Mouse (Mus musculus) spleen, postnatal 14 days (tissue): ENCODE measurements around the gene Ins2.

Source experiments
- DNase-seq, 2 experiments: peaks; one replicate each; pipeline ENCODE4 v3.0.0; 2021 to 2022; ENCODE audit warnings: low spot score in 2 of 2

Gene Ins2

DNA sequence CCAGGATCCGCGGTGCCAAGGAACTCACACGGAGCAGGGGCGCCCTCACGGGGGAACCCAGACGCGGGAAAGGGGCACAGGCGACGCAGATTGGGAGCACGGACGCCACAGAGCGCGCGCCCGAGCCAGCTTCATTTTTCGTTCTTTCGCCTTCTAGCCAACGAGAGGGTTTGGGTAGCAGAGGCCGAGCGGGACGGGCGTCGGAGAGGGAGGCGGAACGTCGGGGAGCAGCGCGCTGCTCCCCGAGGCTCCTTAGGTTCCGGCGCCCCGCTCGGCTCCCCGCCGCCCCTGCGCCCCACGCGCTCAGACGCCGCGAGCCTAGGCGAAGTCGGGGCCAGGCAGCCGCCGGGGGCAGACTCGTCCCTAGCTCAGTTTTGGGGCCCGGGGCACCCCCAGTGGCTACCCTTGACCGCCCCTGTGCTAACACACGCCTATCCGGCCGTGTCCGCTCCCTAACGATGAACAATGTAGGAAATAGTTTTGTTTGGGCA is 79.2 kb downstream of the Ins2 start:
- no peak for DNase-seq

DNA sequence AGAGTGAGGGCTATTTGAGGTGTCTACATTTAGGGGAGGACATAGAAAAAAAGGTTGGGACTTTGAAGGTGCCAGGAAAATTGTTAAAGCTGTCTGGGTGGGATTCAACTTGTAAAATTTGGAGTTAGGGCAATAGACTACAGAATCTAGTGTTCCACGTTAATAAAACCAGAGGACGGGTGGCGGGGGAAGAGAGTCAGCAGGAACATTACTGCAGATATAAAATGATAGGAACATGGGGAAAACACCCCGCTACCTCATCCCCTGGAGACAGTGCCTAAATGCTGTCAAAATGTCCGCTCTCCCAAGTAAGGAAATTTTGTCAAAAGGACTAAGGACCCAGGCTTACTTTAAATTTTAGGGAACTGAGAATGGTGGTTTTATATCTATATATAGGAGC is 80.0 kb downstream of the Ins2 start:
- DNase-seq, result no peak

DNA sequence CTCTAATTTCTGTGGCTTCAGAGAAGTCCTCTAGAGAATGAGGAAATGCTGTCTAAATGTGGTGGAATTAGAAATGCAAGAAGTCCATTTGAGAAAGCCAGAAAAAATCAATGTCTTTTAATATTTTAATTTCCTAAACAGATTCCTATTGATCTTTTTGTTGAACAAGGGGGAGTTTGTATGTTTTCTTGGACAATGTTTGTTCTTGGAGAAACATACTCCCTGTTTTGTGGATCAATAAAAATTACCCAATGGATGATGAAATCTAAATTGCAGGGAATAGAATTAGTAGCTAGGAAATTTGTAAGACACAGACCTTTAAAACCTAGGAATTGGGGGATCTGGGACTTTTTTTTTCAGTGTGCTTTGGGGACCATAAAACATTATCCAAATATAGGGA is 81.4 kb downstream of the Ins2 start:
- no peak for DNase-seq

DNA sequence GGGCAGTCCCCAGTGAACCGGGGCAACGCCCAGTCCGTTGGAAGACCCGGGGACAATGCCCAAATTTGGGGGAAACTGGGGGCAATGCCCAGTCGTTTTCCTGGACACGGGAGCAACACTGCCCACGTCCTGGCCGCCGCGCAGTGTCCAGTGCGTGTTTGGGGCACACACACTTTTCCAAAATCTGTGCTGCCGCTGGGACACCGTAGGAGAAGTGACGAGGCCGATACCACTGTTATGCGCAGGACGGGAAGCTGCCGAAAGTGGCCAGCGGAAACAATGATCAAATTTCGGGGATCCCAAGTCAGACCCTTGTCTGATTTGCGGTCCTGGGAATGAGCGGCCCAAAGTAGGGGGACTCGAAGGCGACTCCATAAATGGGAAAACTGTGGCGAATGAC is 82.1 kb downstream of the Ins2 start:
- no peak for DNase-seq

DNA sequence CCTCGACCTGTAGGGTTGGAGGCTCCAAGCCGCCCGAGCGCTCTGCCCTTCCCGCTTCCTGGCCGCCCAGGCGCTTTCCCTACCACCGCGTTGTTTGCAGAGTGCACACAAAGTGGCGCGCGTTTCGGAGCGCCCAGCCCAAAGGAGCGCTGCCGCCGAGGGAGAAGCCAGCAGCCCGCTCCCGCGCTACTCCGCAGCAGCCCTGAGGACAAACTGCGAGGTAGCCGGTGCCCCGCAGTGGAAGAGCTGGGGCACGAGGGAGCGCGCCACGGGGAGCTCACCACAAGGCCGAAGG is 82.6 kb downstream of the Ins2 start:
- no peak for DNase-seq

DNA sequence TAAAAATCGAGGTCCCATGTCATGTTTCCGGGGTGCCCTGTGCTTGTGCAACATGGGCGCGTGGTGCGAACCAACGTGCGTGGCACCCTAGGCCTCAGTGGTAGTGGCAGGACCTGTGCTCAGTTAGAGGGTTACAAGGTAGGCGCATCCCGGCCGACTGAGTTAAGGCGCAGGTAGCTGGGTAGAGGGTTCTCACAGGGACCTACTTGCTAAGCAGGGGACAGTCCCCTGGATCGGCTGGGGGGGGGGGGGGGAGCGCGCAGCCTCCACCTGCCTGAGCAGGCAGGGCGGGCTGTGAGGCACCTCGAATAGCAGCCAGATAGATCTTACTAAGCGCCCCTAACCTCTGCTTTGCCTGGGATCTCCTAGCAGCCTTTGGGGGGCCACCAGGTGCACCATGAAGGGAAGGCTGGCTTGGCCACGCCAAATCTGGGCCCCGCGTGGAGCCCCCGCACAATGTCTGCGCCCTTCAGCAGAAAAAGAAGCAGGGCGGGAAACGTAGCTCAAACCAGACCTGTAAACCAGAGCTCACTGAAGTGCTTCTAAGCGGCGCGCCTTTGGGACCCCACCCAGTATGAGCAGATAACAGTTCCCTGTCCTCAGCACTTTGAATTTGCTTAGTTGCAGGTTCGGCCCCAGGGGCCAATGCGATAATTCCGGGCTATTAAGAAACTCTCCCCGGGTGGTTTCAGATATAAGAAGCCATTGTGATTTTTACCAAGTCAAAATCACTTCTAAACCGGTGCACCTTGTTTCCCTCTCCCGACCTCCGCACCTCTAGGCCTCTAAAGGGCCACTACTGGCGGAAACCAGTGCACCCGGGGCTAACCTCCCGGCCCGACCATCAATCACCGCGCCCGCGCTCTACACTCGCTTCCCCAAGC is 83.2 kb downstream of the Ins2 start:
- DNase-seq, result no peak

DNA sequence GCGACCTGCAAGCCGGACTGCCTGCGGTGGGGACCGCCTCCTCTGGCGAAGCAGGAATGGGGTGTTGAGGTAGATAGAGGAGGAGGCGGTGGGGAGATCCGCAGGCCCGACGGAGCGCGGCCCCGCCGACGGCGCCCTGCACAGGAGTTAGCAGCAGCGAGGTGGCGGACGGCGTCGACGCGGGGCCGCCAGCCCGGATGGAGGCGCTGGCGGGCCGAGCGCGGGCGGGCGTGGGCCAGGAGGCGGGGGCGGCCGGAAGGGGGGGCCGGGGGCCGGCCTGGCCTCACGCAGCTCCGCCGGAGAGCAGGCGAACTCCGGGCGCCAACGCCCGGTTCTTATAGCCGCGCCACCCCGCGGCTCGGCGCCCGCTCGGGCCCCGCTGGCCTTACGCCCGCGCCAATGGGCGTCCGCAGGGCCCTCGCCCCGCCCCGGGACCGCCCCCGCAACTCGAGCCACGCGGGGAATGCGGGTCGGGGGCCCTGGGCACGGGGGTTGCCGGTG is 84.0 kb downstream of the Ins2 start:
- DNase-seq, result no peak

DNA sequence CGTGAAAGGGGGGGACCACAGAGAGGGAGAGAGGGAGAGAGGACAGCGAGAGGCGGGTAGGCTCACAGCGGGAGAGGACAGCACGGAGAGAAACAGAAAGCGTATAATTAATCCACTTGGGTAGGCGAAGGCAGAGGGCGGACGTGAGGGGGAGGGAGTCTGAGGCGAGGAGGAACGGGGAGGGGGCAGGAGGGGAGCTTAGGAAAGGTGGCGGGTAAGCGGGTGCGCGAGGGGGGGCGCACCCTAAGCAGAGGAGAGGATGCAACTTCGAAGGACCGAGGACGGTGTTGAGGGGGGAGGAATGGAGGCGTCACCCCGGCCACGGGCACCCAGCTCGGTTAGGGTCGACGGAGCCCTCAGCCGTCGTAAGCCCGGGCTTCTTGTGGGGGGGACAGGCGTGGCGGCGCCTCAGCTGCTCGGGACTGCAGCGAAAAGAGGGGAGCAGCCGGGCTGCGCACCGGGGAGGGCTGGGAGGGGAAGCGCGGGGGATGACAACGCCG is 84.5 kb downstream of the Ins2 start:
- no peak for DNase-seq

DNA sequence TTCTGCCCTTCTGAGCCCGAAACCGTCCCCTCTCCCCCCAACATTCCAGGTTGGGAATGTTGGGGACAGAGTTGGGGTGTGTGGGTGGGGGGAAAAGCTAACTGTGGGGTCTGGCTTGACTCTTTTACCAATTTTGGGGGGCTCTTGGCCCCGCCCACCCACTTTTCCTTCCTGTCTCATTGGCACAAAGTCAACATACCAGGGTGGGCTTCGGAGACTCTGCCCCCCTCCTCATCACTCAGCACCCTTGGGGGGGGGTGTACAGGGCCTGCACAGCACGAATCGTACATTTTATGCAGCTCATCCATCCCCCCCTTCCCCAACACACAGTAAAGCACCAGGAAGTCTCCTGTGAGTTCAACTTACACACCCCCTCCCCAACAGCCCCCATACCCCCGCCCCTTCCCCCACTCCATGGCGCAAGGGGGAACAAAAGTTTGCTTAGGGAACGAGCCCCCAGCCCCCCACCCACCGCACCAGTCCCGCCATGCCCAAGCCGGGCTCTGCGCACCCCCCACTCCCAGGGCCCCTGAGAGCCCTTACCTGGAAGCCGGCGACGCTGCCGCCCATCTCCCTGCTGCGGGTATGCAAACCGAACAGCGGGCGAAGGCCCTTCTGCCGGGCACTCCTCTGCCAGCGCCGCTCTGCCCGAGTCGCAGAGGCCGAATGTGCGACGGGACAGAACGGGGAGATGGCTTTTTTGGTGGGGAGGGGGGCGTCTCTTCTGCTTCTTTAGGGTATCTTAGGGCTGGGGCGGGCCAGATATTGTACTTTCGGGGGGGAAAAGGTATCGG is 85.2 kb downstream of the Ins2 start:
- no peak for DNase-seq

DNA sequence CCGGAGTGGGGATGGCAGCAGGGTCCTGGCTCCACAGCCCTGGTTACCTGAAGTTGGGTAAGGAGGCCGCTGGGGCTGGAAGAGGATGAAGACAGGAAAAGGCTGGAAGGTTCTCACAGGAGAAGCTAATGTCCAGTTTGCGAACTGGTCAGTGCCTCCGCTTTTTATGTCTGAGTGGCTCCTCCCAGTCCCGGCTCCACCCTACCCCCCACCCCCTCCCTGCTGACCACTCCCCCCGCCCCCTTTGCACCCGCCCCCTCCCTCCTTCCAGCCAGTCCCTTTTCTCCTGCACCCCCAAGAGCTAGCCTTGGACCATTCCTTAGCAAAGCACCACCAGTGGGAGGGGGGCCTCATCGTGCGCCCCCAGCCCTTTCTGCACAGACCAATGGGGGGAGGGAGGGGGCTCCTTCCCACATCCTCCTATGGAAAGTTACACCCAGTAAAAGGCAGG is 85.8 kb downstream of the Ins2 start:
- no peak for DNase-seq

DNA sequence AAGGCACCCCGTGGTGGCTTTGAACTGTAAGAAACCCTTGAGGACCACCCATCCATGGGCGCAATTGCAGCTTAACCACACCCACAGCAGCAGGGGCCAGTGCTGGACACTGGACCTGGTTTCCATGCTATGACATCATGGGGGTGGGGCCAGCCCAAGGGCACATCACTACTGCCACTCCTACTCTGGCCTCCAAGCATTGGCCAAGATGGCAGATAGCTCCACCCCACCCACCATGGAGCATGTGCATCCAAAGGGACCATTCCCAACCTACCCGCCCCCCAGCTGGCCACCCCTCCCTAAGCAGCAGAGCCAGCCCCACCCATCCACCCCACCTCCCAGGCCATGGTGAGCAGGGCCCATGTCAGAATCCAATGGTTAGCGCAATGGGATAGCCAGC is 87.1 kb downstream of the Ins2 start:
- no peak for DNase-seq

DNA sequence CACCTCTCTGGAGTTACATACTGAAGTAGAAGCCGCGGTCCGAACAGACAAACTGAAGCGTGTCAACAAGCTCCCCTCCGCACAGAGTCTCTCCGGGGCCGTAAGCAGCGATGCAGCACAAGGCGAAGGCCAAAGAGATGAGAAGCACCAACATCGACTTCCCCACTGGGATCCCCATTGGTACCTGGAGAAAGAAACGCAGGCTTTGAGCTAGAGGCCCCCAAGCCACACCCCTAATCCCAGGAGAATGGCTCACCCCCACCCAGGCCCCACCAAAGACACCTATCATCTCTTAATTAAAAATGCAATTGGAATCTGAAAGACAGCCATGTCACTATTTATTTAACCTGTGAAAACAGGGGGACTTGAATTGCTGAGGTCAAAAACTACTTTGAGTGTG is 87.5 kb downstream of the Ins2 start:
- no peak for DNase-seq

DNA sequence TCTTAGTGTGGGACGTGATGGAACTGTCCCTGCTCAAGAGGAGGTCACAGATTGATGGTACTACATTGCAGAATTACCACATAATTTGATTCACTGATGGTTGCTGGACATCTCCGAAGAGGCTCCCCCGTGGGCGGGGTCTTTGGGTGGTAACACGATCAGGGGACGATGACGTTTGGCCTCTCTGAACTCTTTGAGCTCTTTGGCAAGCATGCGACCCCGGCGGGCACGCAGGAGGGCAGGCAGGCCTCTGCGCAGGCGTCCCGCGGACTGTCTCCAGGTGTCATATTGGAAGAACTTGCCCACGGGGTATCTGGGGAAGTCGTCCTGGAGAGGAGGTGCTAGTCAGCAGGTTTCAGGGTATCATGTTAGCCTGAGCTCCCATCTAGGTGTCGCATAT is 89.5 kb downstream of the Ins2 start:
- no peak for DNase-seq

DNA sequence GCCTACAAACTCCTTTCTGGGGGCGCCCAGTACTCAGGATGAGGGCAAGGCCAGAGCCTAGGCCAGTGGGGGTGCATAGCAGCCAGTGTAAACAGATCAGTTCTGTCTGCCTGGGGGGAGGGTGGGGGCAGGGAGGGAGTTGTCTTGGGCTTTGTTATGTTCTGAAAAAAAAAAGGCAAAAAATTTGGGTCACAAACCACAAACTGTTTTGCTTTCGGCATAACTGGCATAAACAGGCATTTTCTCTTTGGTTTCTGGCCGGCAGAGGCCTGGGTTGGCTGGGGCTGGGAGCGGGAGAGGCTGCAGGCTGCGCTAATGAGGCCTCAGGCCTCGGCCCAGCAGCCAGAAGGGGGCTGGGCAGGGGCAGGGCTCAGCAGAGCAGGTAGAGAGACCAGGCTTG is 96.5 kb downstream of the Ins2 start:
- no peak for DNase-seq

DNA sequence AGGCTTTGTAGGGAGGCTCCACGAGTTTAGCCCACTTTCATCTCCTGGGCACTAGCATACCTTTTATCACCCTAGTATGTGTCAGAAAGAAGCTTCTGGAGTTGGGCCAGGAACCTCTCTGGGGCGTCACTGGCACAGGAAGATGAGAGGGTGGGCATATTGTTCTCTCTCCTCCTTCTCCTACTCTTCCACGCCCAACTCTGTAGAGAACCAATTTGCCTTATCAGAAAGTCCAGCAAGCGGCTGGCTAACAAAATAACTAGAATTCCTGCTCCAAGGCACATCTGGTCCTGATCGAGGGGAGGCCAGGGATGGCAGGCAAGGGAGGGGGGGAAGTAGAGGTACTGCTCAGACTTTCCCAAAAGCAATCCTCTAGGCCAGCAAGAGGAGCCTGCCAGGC is 98.1 kb downstream of the Ins2 start:
- DNase-seq, result no peak

DNA sequence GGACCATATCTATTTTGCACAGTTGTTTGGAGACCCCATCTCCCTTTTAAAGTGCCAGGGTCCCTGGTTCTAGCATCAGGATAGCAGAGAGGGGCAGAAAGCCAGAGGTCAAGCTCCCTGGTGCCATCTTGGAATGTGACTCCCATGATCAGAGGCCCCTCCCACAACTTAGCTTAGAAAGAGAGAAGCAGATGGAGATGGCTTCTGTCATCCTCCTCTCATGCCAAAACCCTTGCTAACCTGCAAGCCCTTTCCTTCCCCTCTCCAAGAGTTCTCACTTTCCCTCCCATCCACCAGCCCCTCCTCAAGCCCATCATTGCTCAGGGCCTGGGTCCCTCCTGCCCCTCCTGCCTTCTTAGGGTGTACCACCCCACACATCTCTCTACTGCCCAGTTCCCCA is 107.0 kb downstream of the Ins2 start:
- no peak for DNase-seq

DNA sequence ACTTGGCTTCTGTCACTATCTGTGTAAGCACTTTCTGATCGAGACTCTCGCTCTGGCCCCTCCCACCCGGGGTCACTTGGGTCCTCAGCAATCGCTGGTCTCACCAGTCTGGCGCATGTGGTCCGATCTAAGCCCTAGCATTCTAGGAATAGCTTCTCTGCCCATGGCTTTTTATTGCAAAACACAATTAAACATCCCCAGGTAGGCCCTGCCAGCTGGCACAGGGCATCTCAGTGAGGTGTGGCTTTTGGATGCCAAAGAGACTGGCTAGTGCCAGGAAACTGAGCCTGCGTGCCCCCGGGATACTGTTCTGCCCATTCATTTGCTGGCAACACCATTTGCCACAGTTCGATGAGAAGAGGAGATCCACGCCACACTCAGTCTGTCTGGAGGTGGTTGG is 112.5 kb downstream of the Ins2 start:
- no peak for DNase-seq

DNA sequence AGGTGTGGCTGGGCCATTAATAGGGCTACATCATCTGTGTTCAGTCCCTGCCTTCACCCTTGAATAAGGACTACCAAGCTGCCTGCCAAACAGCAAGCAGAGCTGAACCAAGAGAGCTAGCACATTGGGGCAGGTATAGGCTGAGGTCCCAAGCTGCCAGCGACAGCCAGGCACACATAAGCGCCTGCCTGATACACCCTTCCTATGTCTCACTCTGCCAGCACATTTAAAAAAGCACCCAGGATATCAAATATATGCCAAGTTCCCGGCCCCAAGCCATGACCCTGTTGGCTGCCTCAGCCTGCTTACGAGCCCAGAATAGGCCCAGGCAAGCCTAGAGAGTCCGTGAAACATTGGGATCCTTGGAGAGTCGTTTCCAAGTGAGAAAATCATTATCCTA is 113.4 kb downstream of the Ins2 start:
- no peak for DNase-seq
